Mouse (Mus musculus) forebrain, embryonic 11.5 days (tissue): ENCODE data around the gene Relb. TPM values are rescaled to one million over a fixed set of nuclear protein-coding genes. Genes with fewer than 3 reads are reported as not detected.

Source experiments
- ATAC-seq: fragments of 200-750 bp; cut with Nextera tagmentation; replicated peaks from 2 replicates; pipeline ENCODE4 v1.8.0; 2017; ENCODE audit warnings: moderate TSS enrichment; ENCODE audit not compliant: low FRiP score
- DNase-seq: peaks from one replicate; pipeline ENCODE4 v3.0.0-alpha.2; 2017; ENCODE audit warnings: low spot score
- H3K27ac ChIP-seq: fragments of 300-500 bp; sonication (generic); 2 replicates; pipeline ENCODE4 v1.5.1; 2014; ENCODE audit warnings: low read depth, low read length
- H3K27me3 ChIP-seq: fragments of 300-500 bp; sonication (generic); 2 replicates; pipeline ENCODE4 v1.6.1; 2014; ENCODE audit warnings: mild to moderate bottlenecking, low read length, mixed read lengths; ENCODE audit not compliant: control insufficient read depth, insufficient read depth
- H3K36me3 ChIP-seq: fragments of 300-500 bp; sonication (generic); 2 replicates; pipeline ENCODE4 v1.6.1; 2014; ENCODE audit warnings: mild to moderate bottlenecking, low read length, moderate library complexity, mixed read lengths; ENCODE audit not compliant: control insufficient read depth, insufficient read depth
- H3K4me1 ChIP-seq: fragments of 300-500 bp; sonication (generic); replicated peaks from 2 replicates; pipeline ENCODE4 v1.6.1; 2014; ENCODE audit warnings: low read length, mixed read lengths; ENCODE audit not compliant: control insufficient read depth, insufficient read depth
- H3K4me2 ChIP-seq: fragments of 300-500 bp; sonication (generic); 2 replicates; pipeline ENCODE4 v1.6.1; 2014; ENCODE audit warnings: low read depth, mild to moderate bottlenecking, low read length, moderate library complexity, mixed read lengths; ENCODE audit not compliant: severe bottlenecking
- H3K4me3 ChIP-seq: fragments of 300-500 bp; sonication (generic); 2 replicates; pipeline ENCODE4 v1.5.1; 2014; ENCODE audit warnings: low read depth, low read length
- H3K9ac ChIP-seq: fragments of 300-500 bp; sonication (generic); 2 replicates; pipeline ENCODE4 v1.6.1; 2014; ENCODE audit warnings: low read length
- H3K9me3 ChIP-seq: fragments of 300-500 bp; sonication (generic); 2 replicates; pipeline ENCODE4 v1.6.1; 2016; ENCODE audit warnings: low read length, mixed read lengths; ENCODE audit not compliant: control insufficient read depth
- WGBS: fragments of 180-500 bp; shearing (Covaris S2); extraction: QIAGEN DNeasy Blood & Tissue Kit; methylation state at CpG from one replicate; pipeline ENCODE4 v1.1.7; 2014; 5-methylcytosine and 5-hydroxymethylcytosine counted together
- polyA plus RNA-seq: library from polyadenylated mRNA; unstranded; fragments of >200 nt; fragmentation: Nextera tagmentation; extraction: Ambion mirVana; gene quantifications from 2 replicates; pipeline ENCODE4 v1.2.1, GENCODE M21; 2014

Relb gene
- polyA plus RNA-seq, 1 experiment from 2014 or later, result 3.7 TPM

- ATAC-seq (no peak), DNase-seq (no peak)
- Histone ChIP-seq H3K36me3 (peaks cover 16% of the 10 kb centered on the region), H3K4me3 (no peak overlapping the region), H3K27me3 (no peaks in the 10 kb centered on the region), H3K27ac (no peak overlapping the region), H3K4me2 (no peak overlapping the region), H3K4me1 (no peaks in the 10 kb centered on the region), H3K9ac (no peak overlapping the region), H3K9me3 (no peaks in the 10 kb centered on the region)
- 91% methylated on average over 11 of the region's 11 CpGs for WGBS
These were observed 6.0 kb upstream of the Relb start for GRCm38 (mm10) chr7:19635074-19635827.

- Histone ChIP-seq H3K4me1 (no peaks in the 10 kb centered on the region), H3K9me3 (no peaks in the 10 kb centered on the region), H3K9ac (no peak overlapping the region), H3K36me3 (peaks cover 16% of the 10 kb centered on the region), H3K27me3 (no peaks in the 10 kb centered on the region), H3K4me3 (no peak overlapping the region), H3K4me2 (no peak overlapping the region), H3K27ac (no peak overlapping the region)
- ATAC-seq, result no peak
- DNase-seq, result no peak
- WGBS, result 92% methylated on average over 2 of the region's 2 CpGs
These were observed 5.4 kb upstream of the Relb start for GRCm38 (mm10) chr7:19634591-19634990.

GRCm38 (mm10) chr7:19633855-19634254 lies 4.6 kb upstream of the Relb start:
- H3K4me3 ChIP-seq, result no peak overlapping the region
- DNase-seq (no peak), ATAC-seq (no peak)
- no peak overlapping the region for H3K9ac ChIP-seq
- H3K27ac ChIP-seq, result no peak overlapping the region
- H3K27me3 ChIP-seq, result no peaks in the 10 kb centered on the region
- peaks cover 15% of the 10 kb centered on the region for H3K36me3 ChIP-seq
- no peaks in the 10 kb centered on the region for H3K9me3 ChIP-seq
- no peak overlapping the region for H3K4me2 ChIP-seq
- WGBS, result 94% methylated on average over 15 of the region's 15 CpGs
- no peaks in the 10 kb centered on the region for H3K4me1 ChIP-seq

GRCm38 (mm10) chr7:19633197-19633596 lies 4.0 kb upstream of the Relb start:
- no peaks in the 10 kb centered on the region for H3K9me3 ChIP-seq
- no peaks in the 10 kb centered on the region for H3K4me1 ChIP-seq
- H3K4me2 ChIP-seq, result no peak overlapping the region
- no peak for DNase-seq
- no peaks in the 10 kb centered on the region for H3K27me3 ChIP-seq
- H3K27ac ChIP-seq, result no peak overlapping the region
- peaks cover 13% of the 10 kb centered on the region for H3K36me3 ChIP-seq
- no peak for ATAC-seq
- no peak overlapping the region for H3K9ac ChIP-seq
- H3K4me3 ChIP-seq, result no peak overlapping the region
- WGBS, result 94% methylated on average over 17 of the region's 17 CpGs

- H3K9me3 ChIP-seq, result no peaks in the 10 kb centered on the region
- H3K9ac ChIP-seq, result no peak overlapping the region
- DNase-seq (no peak), ATAC-seq (no peak)
- H3K4me3 ChIP-seq, result no peak overlapping the region
- H3K4me2 ChIP-seq, result no peak overlapping the region
- H3K36me3 ChIP-seq, result peaks cover 13% of the 10 kb centered on the region
- no peaks in the 10 kb centered on the region for H3K27me3 ChIP-seq
- no peak overlapping the region for H3K27ac ChIP-seq
- no peaks in the 10 kb centered on the region for H3K4me1 ChIP-seq
These were observed 3.5 kb upstream of the Relb start for GRCm38 (mm10) chr7:19632720-19633119.

GRCm38 (mm10) chr7:19632275-19632674 lies 3.0 kb upstream of the Relb start:
- H3K4me1 ChIP-seq, result no peaks in the 10 kb centered on the region
- H3K27ac ChIP-seq, result no peak overlapping the region
- no peaks in the 10 kb centered on the region for H3K9me3 ChIP-seq
- ATAC-seq (no peak), DNase-seq (no peak)
- H3K36me3 ChIP-seq, result peaks cover 13% of the 10 kb centered on the region
- H3K4me3 ChIP-seq, result no peak overlapping the region
- H3K27me3 ChIP-seq, result no peaks in the 10 kb centered on the region
- no peak overlapping the region for H3K9ac ChIP-seq
- no peak overlapping the region for H3K4me2 ChIP-seq

GRCm38 (mm10) chr7:19628536-19629360 lies 490 bp downstream of the Relb start:
- no peaks in the 10 kb centered on the region for H3K27me3 ChIP-seq
- no peaks in the 10 kb centered on the region for H3K9me3 ChIP-seq
- 2% methylated on average over 56 of the region's 57 CpGs for WGBS

GRCm38 (mm10) chr7:19628192-19628535 lies 1.1 kb downstream of the Relb start:
- peak; percentile 11; the same call in 1 of the 2 replicates for ATAC-seq
- peak overlapping the region; percentile 62 for H3K4me3 ChIP-seq
- H3K36me3 ChIP-seq, result 0 out of 2 replicates have a peak, but pooled peaks cover 2% of the 10 kb centered on the region
- no peaks in the 10 kb centered on the region for H3K27me3 ChIP-seq
- H3K4me2 ChIP-seq, result peak overlapping the region; percentile 97; the same call in 1 of the 2 replicates
- no peak overlapping the region for H3K9ac ChIP-seq
- DNase-seq, result no peak
- 17% methylated on average over 17 of the region's 17 CpGs for WGBS
- no peak overlapping the region for H3K27ac ChIP-seq
- H3K4me1 ChIP-seq, result no peaks in the 10 kb centered on the region
- no peaks in the 10 kb centered on the region for H3K9me3 ChIP-seq

More at GRCm38 (mm10) chr7:19628536-19629360, 490 bp downstream of the Relb start:
- no peaks in the 10 kb centered on the region for H3K4me1 ChIP-seq
- ATAC-seq, result peak; percentile 88
- H3K36me3 ChIP-seq, result peaks cover 2% of the 10 kb centered on the region; the same call in 1 of the 2 replicates
- peak overlapping the region; percentile 97 for H3K4me2 ChIP-seq
- DNase-seq, result peak; percentile 94
- H3K4me3 ChIP-seq, result peak overlapping the region; percentile 62
- H3K27ac ChIP-seq, result peak overlapping the region; percentile 55; the same call in 1 of the 2 replicates
- H3K9ac ChIP-seq, result peak overlapping the region; percentile 24
